Mouse (Mus musculus) limb, embryonic 13.5 days (tissue): ENCODE results near the gene Pmm1. TPM values are rescaled to one million over a fixed set of nuclear protein-coding genes. Genes with fewer than 3 reads are reported as not detected.

Experiments used
- ATAC-seq: fragments of 200-750 bp; cut with Nextera tagmentation; 2 replicates; pipeline ENCODE4 v1.8.0; 2017; ENCODE audit warnings: low read depth, moderate number of reproducible peaks, moderate TSS enrichment; ENCODE audit not compliant: low FRiP score
- H3K27ac ChIP-seq: fragments of 300-500 bp; sonication (generic); 2 replicates; pipeline ENCODE4 v1.5.1; 2015; ENCODE audit warnings: inconsistent platforms, mild to moderate bottlenecking, moderate library complexity
- H3K27me3 ChIP-seq: fragments of 300-500 bp; sonication (generic); 2 replicates; pipeline ENCODE4 v1.6.1; 2015; ENCODE audit warnings: mild to moderate bottlenecking, inconsistent platforms
- H3K36me3 ChIP-seq: fragments of 300-500 bp; sonication (generic); 2 replicates; pipeline ENCODE4 v1.6.1; 2015; ENCODE audit warnings: inconsistent platforms, mild to moderate bottlenecking, moderate library complexity
- H3K4me1 ChIP-seq: fragments of 300-500 bp; sonication (generic); 2 replicates; pipeline ENCODE4 v1.6.1; 2015; ENCODE audit warnings: inconsistent platforms
- H3K4me2 ChIP-seq: fragments of 300-500 bp; sonication (generic); replicated peaks from 2 replicates; pipeline ENCODE4 v1.6.1; 2015; ENCODE audit warnings: inconsistent platforms, mild to moderate bottlenecking, moderate library complexity
- H3K4me3 ChIP-seq: fragments of 300-500 bp; sonication (generic); 2 replicates; pipeline ENCODE4 v1.5.1; 2015; ENCODE audit warnings: moderate library complexity, mild to moderate bottlenecking, inconsistent platforms
- H3K9ac ChIP-seq: fragments of 300-500 bp; sonication (generic); 2 replicates; pipeline ENCODE4 v1.6.1; 2015; ENCODE audit warnings: mild to moderate bottlenecking, inconsistent platforms
- H3K9me3 ChIP-seq: fragments of 300-500 bp; sonication (generic); 2 replicates; pipeline ENCODE4 v1.6.1; 2016; ENCODE audit warnings: inconsistent platforms
- WGBS: fragments of 180-500 bp; shearing (Covaris S2); methylation state at CpG from one replicate; pipeline ENCODE4 v1.1.7; 2015; 5-methylcytosine and 5-hydroxymethylcytosine counted together
- polyA plus RNA-seq: library from polyadenylated mRNA; unstranded; fragments of >200 nt; fragmentation: Nextera tagmentation; extraction: Ambion mirVana; gene quantifications from 2 replicates; pipeline ENCODE4 v1.2.1, GENCODE M21; 2015

Pmm1 gene
- polyA plus RNA-seq, 1 experiment from 2014 or later: 26.8 TPM

- no peak for ATAC-seq
- no peaks in the 10 kb centered on the region for H3K9me3 ChIP-seq
- no peaks in the 10 kb centered on the region for H3K27me3 ChIP-seq
- H3K36me3 ChIP-seq: peaks cover 36% of the 10 kb centered on the region
- 90% methylated on average over 6 of the region's 6 CpGs for WGBS
- H3K4me3 ChIP-seq: no peak overlapping the region
- no peak overlapping the region for H3K27ac ChIP-seq
- no peak overlapping the region for H3K9ac ChIP-seq
- H3K4me1 ChIP-seq: 0 out of 2 replicates have a peak, but pooled peaks cover 2% of the 10 kb centered on the region
- no peak overlapping the region for H3K4me2 ChIP-seq
Observed at GRCm38 (mm10) chr15:81954716-81955115, 6.0 kb downstream of the Pmm1 start.

- WGBS: 96% methylated on average over 9 of the region's 9 CpGs
Observed at GRCm38 (mm10) chr15:81954151-81954583, 6.6 kb downstream of the Pmm1 start.

GRCm38 (mm10) chr15:81952310-81952709 is 8.4 kb downstream of the Pmm1 start:
- Histone ChIP-seq H3K9ac (no peak overlapping the region), H3K36me3 (peaks cover 40% of the 10 kb centered on the region), H3K4me2 (no peak overlapping the region), H3K27ac (no peak overlapping the region), H3K9me3 (no peaks in the 10 kb centered on the region), H3K4me1 (no peaks in the 10 kb centered on the region), H3K27me3 (no peaks in the 10 kb centered on the region), H3K4me3 (no peak overlapping the region)
- ATAC-seq: no peak
- WGBS: 69% methylated on average over 4 of the region's 4 CpGs

More at GRCm38 (mm10) chr15:81954151-81954583, 6.6 kb downstream of the Pmm1 start:
- Histone ChIP-seq H3K4me3 (no peak overlapping the region), H3K9me3 (no peaks in the 10 kb centered on the region), H3K27me3 (no peaks in the 10 kb centered on the region), H3K27ac (no peak overlapping the region), H3K36me3 (peaks cover 39% of the 10 kb centered on the region), H3K4me2 (no peak overlapping the region), H3K9ac (no peak overlapping the region), H3K4me1 (no peaks in the 10 kb centered on the region)
- no peak for ATAC-seq

GRCm38 (mm10) chr15:81951159-81951558 is 9.6 kb downstream of the Pmm1 start:
- Histone ChIP-seq H3K9me3 (no peaks in the 10 kb centered on the region), H3K36me3 (peaks cover 40% of the 10 kb centered on the region), H3K9ac (no peak overlapping the region), H3K27ac (no peak overlapping the region), H3K4me3 (no peak overlapping the region), H3K4me2 (no peak overlapping the region), H3K4me1 (no peaks in the 10 kb centered on the region), H3K27me3 (no peaks in the 10 kb centered on the region)
- ATAC-seq: no peak
- WGBS: 84% methylated on average over 9 of the region's 9 CpGs

GRCm38 (mm10) chr15:81950716-81951115 is 10.0 kb downstream of the Pmm1 start:
- Histone ChIP-seq H3K27me3 (no peaks in the 10 kb centered on the region), H3K36me3 (peaks cover 40% of the 10 kb centered on the region), H3K4me1 (no peaks in the 10 kb centered on the region), H3K27ac (no peak overlapping the region), H3K9me3 (no peaks in the 10 kb centered on the region), H3K9ac (no peak overlapping the region), H3K4me2 (no peak overlapping the region), H3K4me3 (no peak overlapping the region)
- 83% methylated on average over 5 of the region's 5 CpGs for WGBS
- ATAC-seq: no peak

DNA sequence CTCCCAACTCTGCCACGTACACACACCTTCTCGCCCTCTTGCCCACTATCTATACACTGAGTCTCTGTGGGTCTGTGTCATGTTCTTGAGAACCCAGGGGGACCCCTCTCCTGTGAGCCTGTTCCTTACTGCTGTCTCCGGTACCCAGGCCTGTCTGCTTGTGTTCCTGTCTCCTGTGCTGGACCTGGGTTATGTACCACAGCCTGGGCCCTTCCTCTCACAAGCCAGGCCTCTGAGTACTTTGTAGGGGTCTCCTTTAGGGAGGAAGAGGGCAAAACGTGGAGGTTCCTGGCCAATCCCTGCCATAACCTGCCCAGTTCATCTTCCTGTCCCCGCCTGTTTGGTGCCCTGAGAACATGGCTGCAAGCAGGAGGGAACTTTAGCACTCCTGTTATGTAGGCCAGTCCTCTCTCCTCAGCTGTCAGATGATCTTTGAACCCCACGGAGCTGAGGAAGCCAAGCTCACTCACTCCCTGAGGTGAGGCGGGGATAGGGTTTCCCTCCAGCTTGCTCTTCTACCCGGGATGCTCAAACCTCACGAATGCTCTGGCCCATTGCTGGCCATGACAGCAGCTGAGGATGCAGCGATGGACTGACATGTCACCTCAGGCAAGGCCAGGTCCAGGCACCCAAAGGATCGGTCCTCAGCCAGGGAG is 11.1 kb downstream of the Pmm1 start:
- Histone ChIP-seq H3K27me3 (no peaks in the 10 kb centered on the region), H3K9ac (no peak overlapping the region)
- 69% methylated on average over 11 of the region's 11 CpGs for WGBS

DNA sequence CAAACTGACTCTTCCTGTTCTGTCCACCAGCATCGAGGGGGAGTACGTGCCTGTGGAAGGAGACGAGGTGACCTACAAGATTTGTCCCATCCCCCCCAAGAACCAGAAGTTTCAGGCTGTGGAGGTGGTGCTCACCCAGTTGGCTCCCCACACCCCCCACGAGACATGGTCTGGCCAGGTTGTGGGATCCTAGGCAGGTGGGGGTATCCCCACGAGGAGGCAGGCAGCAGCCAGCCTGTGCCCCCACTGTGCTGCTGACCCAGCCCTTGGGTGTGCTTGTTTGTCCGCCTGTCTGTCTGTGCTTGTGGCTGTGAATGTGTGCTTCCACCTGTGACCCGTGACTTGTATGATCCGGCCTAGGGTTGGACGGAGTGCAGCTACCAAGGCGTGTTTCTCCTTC is 11.7 kb downstream of the Pmm1 start:
- H3K4me1 ChIP-seq: no peaks in the 10 kb centered on the region
- H3K27me3 ChIP-seq: no peaks in the 10 kb centered on the region
- no peak for ATAC-seq

More for the DNA sequence above, 11.1 kb downstream of the Pmm1 start:
- no peak for ATAC-seq
- Histone ChIP-seq H3K36me3 (peaks cover 29% of the 10 kb centered on the region), H3K4me3 (no peak overlapping the region), H3K4me2 (no peak overlapping the region), H3K27ac (no peak overlapping the region), H3K4me1 (no peaks in the 10 kb centered on the region), H3K9me3 (no peaks in the 10 kb centered on the region)

DNA sequence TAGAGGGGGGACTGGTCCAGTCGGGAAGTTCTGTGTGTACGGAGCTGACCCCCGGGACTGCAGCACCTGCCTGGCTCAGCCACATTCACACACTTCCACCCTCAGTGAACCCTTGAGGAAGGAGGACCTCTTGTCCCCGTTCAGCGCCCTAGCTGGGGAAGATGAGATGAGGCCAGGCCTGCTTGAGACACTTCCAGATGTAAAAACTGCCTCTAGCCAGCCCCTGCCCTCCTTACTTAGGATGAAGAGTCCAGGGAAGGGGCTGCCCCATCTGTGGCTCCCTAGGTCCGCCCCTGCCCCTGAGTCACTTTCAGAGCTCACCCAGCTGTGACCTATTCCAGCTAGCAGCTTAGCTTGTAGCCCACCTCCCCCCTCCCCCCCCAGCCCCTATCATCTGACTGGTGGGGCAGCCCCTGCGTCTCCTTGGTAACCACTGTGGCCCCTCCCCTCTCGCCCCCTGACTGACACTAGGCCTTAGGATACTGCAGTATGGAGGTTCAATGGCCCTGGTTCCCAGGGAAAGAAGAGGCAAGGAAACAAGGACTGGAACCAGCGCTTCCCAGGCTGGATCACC is 17.5 kb downstream of the Pmm1 start:
- Histone ChIP-seq H3K4me1 (peaks cover 10% of the 10 kb centered on the region), H3K36me3 (no peaks in the 10 kb centered on the region; the same call in 1 of the 2 replicates), H3K4me3 (no peak overlapping the region), H3K27me3 (no peaks in the 10 kb centered on the region), H3K27ac (no peak overlapping the region), H3K9ac (no peak overlapping the region), H3K4me2 (no peak overlapping the region), H3K9me3 (no peaks in the 10 kb centered on the region)
- 0 out of 2 replicates have a peak, but pooled peaks have one; percentile 29 for ATAC-seq
- WGBS: 13% methylated on average over 9 of the region's 9 CpGs

More for the DNA sequence above, 11.7 kb downstream of the Pmm1 start:
- Histone ChIP-seq H3K4me2 (no peak overlapping the region), H3K9me3 (no peaks in the 10 kb centered on the region), H3K36me3 (peaks cover 24% of the 10 kb centered on the region), H3K9ac (no peak overlapping the region), H3K4me3 (no peak overlapping the region), H3K27ac (no peak overlapping the region)
- WGBS: 86% methylated on average over 10 of the region's 10 CpGs

GRCm38 (mm10) chr15:81941010-81941409 is 19.7 kb downstream of the Pmm1 start:
- Histone ChIP-seq H3K36me3 (no peaks in the 10 kb centered on the region), H3K27me3 (no peaks in the 10 kb centered on the region; the same call in 1 of the 2 replicates), H3K4me3 (no peak overlapping the region), H3K4me1 (peaks cover 33% of the 10 kb centered on the region), H3K4me2 (no peak overlapping the region), H3K27ac (no peak overlapping the region), H3K9ac (no peak overlapping the region), H3K9me3 (no peaks in the 10 kb centered on the region)
- ATAC-seq: no peak
- 87% methylated on average over 2 of the region's 2 CpGs for WGBS

- no peak overlapping the region for H3K9ac ChIP-seq
- no peak overlapping the region for H3K4me3 ChIP-seq
- H3K27ac ChIP-seq: no peak overlapping the region
- peaks cover 33% of the 10 kb centered on the region for H3K4me1 ChIP-seq
- 91% methylated on average over 5 of the region's 5 CpGs for WGBS
- H3K27me3 ChIP-seq: no peaks in the 10 kb centered on the region; the same call in 1 of the 2 replicates
- no peaks in the 10 kb centered on the region for H3K9me3 ChIP-seq
- no peaks in the 10 kb centered on the region for H3K36me3 ChIP-seq
- no peak for ATAC-seq
- no peak overlapping the region for H3K4me2 ChIP-seq
Observed at GRCm38 (mm10) chr15:81940219-81940618, 20.5 kb downstream of the Pmm1 start.

DNA sequence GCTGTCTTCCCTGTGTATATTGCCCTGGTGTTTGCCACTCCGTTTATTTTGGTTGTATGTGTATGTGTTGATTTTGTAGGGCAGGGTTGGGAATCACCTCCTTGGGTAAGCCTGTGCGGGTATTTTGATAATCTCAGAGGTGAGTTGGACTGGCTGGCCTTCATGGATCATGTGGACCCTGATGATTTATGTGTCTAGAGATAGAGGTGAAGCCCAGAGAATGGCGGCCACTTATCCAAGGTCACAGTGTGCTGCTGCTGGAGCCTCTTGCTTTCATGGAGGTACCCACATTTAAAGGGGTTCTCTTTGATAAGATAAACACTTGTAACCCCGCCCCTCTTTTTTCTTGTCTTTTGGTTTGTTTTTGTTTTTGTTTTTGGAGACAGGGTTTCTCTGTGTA is 21.0 kb downstream of the Pmm1 start:
- no peak overlapping the region for H3K27ac ChIP-seq
- no peak overlapping the region for H3K4me2 ChIP-seq
- no peak overlapping the region for H3K9ac ChIP-seq
- H3K4me1 ChIP-seq: peaks cover 33% of the 10 kb centered on the region
- no peaks in the 10 kb centered on the region for H3K9me3 ChIP-seq
- no peaks in the 10 kb centered on the region for H3K36me3 ChIP-seq
- ATAC-seq: no peak
- H3K27me3 ChIP-seq: no peaks in the 10 kb centered on the region; the same call in 1 of the 2 replicates
- no peak overlapping the region for H3K4me3 ChIP-seq
- WGBS: 91% methylated on average over 4 of the region's 4 CpGs

DNA sequence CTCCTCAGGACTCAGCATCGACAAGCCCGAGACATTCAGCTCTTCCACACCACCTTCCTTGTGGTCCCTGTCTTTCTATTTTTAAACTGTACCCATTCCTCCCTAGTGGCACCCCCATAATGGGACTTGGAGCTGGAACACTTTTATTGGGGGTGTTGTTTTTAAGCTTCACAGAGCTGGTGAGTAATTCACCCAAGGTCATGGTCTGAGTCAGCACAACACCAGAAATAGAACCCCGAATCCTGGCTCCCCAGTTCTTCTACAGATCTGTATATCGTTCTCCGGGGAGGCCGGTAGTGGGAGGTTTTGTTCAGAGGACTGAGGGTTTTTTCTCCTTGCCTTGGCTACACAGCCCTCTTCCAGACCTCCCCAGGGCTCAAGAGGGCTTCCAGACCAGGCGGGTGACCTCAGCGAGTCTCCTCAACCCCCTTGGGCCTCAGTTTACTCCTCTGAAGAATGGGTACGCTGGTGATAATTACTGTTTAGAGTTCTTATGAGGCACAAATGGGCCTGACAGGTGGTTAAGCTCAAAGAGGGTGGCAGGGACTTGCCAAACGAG is 21.5 kb downstream of the Pmm1 start:
- H3K9me3 ChIP-seq: no peaks in the 10 kb centered on the region
- ATAC-seq: no peak
- 83% methylated on average over 10 of the region's 10 CpGs for WGBS

More for the DNA sequence above, 21.5 kb downstream of the Pmm1 start:
- Histone ChIP-seq H3K4me1 (peaks cover 33% of the 10 kb centered on the region), H3K4me3 (no peak overlapping the region), H3K27ac (no peak overlapping the region), H3K4me2 (no peak overlapping the region), H3K9ac (no peak overlapping the region), H3K36me3 (no peaks in the 10 kb centered on the region), H3K27me3 (no peaks in the 10 kb centered on the region; the same call in 1 of the 2 replicates)
